Mouse (Mus musculus): Measurements from ENCODE around the gene Gm17018.

DNA sequence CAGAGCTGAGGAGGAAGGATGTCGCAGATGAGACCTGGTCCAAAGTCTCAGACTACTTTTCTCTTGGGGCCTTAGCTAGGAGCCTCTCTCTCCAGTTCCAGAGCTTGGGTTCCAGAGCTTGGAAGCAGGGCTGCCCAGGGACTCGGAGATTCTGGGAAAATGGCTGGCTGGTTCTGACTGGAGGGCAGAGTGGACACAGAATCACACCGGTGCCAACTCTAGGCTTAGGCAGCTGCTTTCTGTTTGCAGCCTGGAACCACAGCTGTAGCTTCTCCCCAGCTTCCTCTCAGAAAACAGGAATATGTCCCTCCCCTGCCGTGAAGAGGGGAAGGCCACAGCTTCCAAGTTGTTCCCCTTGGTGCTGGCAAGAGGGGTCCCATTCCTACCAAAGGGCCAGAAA is 10.5 kb upstream of the Gm17018 start:
- TF ChIP-seq POLR2A (IDR thresholded peaks at IDR 0.05; ENCODE audit: insufficient read length, low read depth) (no peak), E2F4 (IDR thresholded peaks at IDR 0.05; ENCODE audit: insufficient read depth) (no peak)

Data from myocyte (in vitro differentiated cells).